Mouse (Mus musculus) telencephalon, adult 2 months (tissue): ENCODE data around the gene Pcmt1.
"Not testable (repeated sequence)": the region's sequence is repeated elsewhere in the genome, so short reads cannot be mapped to it uniquely, and the experiment has no call there.

ENCODE experiments used
- DNase-seq: peaks from one replicate; pipeline ENCODE4 v3.0.0-alpha.2; 2011; ENCODE audit warnings: low read depth, low spot score

Gene Pcmt1

DNA sequence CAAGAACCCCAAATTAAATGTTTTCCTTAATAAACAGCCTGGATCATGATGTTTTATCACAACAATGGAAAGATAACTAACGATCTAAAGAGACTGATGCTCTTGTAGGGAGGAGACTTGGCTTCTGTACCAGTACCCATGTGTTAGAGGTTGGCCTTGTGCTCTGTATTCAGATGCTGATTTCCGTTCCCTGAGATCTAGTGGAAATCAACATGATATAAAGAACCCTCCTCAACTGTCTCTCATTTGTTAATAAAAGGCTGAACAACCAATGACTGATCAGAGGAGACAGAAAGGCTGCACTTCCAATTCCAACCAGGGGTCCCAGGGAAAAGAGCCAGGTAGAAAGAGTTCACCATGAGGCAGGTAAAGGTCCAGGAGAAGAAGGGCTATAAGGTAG lies 35.0 kb downstream of the Pcmt1 start:
- no peak for DNase-seq

DNA sequence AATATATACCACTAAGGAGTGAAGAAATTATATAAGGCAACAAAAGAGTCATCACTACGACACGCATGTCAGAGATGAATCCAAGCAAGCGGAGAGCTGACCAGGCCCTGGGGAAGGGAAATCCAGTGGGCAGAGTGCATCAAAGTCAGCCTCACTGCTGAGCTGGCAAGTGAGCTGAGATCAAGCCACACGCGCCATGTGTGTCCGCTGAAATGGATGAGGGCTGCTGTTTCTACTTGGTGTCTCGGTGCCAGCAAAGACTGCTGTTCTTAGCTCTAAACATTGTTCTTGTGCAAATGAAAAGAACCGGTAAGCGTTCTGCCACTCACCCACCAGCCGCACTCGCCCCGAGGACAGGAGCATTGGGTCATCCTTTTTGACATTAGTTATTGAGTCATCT lies 40.6 kb downstream of the Pcmt1 start:
- DNase-seq = no peak

DNA sequence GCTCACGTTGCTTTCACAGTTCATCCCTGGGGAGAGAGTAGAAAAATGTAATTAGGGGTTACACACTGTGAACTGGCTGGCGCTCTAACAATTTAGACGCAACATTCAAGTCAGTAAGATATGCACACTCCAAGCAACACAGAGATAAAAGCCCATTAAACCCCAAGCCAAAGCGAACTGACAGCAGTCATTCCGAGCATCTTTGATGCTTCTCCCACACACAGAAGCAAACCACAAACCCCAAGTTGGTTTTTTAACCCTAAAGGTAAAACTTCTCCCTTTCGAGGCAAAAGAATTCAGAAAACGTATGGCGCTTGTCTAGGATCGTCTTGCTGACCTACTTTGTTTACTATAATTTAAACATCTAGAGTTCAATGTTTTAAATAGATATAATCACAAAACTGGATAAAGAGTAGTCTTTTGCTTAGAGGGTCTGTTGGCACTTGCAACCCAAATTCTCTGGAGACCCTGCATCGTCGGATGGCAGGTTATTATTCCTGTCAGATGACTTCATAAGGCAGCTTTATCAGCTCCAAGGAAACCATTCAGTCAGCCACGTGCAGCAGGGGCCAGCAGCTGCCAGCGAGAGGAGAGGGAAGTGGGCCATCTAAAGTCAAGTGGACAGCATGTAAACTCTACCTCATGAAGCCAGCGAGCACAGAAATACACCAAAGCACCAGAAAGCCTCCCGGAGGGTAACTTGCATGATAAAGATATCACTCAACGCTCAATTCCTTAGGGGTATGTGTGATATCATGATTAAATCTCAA lies 49.8 kb downstream of the Pcmt1 start:
- no peak for DNase-seq

DNA sequence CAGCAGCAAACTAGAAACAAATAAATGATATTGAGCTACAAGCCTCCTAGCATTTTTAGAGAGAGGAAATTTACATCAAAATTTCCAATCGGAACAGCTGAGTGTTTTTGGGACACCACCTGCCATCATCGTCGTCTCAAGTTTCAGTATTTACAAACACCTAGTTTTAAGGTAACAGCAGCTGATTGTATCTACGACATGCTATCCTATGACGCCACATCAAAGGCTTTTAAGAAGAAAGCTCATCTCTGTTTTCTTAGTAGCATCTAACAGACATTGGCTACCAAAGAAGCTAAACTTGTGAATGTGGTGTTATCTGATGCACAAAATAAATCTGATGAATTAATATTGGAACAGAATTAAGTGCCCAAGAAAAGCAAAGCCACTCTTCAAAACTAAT lies 50.6 kb downstream of the Pcmt1 start:
- DNase-seq = no peak

DNA sequence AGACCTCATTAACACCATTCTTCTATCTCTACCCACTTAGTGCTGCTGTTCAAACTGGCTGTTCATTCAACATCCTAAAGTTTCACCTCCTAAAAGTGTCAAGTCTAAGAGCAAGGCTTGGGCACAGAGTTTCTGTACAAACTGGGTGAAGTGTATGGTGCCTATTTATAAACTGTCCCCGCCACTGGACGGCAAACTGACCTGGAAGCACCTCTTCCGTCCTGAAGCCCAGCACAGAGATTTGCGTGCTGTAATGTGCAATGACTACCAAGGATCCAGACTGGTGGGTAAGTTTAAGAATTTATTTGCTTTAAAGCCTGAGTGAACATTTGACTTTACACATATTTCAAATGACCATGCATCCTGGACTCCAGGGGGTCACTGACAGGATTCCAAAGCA lies 51.8 kb downstream of the Pcmt1 start:
- no peak for DNase-seq

DNA sequence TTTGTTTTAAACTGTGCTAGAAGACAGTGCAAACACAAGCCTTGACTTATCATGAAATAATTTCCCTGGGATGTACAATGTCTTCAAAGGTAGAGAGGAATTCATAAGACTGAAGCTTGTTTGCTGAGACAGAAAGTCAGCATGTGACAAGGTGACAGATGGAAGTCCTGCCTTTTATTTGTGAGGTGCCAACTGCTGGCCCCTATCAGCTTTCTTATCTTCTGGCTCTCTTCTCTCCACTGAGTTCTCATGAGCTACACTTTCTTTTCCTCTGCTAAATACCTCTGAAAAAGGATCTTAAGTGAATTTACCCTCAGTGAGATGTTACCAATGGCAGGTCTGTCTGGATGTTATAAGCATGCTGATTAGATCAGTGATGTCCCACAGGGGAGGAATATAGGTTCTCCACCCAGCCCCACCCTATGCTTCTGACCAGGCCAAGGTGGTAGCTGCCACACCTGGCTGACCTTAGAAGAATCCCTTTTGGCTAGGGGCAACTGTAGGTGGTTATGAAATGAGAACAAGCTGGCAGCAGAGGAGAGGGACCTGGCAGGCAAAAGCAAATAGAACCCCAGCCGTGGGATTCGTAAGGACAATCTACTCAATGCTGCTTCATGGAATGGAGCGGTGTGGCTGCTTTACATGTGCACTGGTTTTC lies 56.9 kb downstream of the Pcmt1 start:
- no peak for DNase-seq

DNA sequence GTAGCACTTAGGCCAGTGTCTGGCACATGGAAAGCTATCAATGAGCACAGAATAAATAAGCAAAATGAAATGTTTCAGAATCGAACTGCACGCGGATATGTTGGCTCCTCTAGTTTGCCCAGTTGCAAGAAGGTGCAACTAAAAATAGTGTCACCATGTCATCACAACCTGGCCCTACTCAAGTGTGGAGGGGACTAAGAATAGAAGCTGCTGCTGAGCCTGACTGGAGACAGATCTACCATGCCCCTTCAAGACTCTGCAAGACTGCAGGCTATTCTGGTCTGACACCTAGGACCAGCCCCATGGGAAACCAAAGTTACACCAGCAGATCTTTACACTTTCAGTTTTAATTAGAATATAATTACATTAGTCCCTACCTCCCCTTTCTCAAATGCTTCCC lies 58.6 kb downstream of the Pcmt1 start:
- no peak for DNase-seq

DNA sequence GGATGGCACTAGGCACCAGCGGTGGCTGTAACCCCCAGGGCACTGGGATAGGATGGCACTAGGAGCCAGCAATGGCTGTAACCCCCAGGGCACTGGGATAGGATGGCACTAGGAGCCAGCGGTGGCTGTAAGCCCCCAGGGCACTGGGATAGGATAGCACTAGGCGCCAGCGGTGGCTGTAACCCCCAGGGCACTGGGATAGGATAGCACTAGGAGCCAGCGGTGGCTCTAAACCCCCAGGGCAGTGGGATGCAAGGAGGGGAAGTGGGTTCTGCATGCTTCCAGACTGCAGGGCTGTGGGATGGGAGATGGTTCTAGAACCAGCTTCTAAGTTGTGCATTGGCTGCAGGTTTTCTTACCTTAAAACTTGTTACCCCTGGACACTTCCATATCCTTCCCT lies 60.2 kb downstream of the Pcmt1 start:
- DNase-seq = no peak

DNA sequence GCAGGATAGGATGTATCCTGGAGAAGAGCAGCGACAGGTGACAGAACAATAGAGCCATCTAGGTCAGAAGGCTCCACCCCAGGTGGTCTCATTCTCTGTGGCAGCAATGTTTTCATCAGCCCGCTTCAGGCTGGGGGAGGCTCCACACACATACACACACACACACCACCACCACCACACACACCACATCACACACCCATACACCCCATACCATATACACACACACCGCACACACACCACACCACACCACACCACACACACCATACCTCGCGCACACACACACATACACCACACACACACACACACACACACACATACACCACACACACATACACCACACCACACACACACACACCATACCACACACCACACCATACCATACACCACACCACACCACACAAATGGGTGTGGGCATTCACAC lies 61.1 kb downstream of the Pcmt1 start:
- no peak for DNase-seq

DNA sequence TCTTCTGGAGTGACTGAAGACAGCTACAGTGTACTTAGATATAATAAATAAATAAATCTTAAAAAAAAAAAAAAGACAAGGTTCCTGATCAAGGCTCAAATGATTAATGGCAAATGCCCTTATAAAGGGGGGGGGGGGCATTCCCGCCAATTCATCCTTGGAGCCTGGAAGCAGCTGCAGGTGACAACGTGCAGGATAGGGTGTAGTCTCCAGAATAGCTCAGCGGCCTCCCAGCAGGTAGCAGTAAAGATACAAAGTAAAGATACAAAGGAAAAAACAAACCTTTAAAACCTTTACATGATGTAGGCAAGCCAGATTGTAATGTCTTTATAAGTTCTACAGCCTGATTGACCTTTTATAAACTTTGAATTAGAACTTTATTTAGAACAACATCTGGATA lies 63.4 kb downstream of the Pcmt1 start:
- not testable (repeated sequence) for DNase-seq

DNA sequence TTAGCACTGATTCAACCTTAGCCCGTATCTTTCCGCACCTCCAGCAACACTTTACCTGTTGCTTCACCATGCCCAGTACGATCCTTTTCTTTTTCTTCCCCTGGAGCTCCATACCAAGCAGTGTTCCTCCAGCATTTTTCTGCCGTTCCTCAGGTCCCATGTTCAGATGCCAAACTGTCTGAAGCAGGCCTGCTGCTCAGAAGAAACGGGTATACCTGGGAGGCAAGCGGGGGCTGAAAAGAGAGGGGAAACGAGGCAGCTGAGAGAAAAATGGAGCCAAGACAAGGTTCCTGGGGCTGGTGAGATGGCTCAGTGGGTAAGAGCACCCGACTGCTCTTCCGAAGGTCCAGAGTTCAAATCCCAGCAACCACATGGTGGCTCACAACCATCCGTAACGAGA lies 63.8 kb downstream of the Pcmt1 start:
- DNase-seq = not testable (repeated sequence)

DNA sequence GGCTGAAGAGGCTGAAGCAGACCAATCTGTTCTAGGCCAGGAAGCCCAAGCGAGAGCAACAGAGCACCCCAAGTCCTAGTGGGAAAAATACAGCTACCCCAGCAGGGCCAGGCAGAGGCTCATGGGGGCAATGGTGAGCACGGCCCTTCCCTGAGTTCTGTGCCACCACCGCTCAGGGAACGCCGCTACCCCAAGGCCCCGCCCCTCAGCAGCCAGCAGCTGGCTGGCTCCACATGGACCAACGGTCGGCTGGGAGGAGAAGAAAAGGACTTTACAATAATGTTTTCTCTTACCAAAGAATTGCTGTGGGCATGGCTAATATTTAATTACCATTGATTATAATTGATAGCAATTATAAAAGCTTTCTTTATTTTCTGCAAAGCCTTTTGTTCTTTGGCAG lies 66.1 kb downstream of the Pcmt1 start:
- no peak for DNase-seq

DNA sequence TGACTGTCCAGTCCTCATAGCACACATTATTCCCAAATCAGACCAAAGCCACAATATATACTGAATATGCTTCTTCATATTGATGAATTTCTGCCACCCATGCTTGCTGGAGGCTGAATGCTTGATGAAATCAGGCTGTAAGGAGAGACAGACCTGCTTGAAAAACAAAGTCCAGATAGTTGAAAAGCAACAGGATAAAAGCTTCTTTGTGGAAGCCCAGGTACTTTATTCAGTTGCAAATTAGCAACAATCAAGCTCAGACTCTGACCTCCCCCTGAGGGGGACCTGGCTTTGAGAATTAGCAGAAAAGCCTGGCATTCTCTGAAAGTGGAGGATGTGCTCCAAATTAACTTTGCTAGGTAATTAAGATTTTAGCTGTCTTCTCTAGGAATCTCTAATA lies 68.7 kb downstream of the Pcmt1 start:
- not testable (repeated sequence) for DNase-seq

DNA sequence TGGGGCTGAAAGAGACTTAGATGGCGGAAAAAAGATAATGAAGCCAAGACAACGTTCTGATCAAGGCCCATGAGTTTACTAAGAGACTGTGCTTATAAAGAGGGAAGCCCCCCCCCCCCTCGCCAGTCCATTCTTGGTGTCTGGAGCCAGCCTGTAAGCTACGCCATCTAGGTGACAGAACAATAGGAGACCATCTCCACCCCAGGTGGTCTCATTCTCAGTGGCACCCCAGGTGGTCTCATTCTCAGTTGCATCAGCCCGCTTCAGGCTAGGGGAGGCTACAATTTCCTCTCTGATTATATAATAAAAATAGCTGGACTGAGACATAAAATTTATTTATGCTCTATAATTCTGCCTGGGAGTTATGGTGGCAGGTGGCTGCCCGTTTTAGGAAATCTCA lies 69.3 kb downstream of the Pcmt1 start:
- no peak for DNase-seq

DNA sequence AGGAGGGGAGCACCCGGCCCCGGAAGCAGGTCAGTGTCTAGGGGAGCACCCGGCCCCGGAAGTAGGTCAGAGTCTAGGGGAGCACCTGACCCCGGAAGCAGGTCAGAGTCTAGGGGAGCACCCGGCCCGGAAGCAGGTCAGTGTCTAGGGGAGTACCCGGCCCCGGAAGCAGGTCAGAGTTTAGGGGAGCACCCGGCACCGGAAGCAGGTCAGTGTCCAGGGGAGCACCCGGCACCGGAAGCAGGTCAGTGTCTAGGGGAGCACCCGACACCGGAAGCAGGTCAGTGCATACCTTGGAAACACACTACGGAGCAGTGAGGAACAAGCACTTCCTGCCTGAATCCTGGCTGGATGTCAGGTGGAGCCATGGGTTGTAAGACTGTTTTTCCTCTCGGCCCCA lies 72.3 kb downstream of the Pcmt1 start:
- DNase-seq = no peak

DNA sequence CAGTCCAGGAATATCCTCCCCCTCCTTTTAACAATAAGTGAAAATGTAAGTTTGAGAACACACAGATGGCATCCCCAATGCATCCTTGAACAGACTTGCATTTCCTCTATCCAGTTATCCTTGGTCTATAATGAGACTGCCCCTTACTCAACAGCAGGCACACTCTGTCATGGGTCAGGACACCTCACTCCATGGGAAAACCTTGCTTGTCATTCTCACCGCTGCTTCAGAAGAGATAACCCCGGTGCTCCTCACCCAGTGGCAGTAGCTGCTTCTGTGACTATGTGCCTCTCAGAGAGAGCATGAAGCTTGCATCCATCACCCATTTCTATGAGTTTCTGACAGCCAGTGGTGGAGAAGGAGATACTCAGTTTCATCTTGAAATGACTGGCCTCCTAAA lies 74.5 kb downstream of the Pcmt1 start:
- no peak for DNase-seq

DNA sequence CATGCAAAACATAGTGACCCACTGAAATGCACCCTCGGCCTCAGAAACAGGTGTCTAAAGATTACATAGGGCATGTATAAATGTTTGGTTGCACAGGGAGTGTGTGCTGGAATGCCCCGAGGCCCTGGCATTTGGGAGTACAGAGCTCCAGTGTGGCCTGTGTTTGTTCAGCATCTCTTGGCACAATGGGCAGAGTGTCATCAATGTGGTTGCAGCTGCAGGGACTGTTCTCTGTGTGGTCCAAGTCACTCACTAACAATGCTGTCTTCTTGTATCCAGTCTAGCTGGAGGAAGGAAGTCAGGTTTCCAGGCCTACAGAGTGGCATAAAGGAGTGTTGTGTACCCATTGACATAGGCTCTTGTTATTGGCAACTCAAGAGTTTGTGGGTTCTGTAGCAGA lies 75.8 kb downstream of the Pcmt1 start:
- DNase-seq = peak; percentile 70

DNA sequence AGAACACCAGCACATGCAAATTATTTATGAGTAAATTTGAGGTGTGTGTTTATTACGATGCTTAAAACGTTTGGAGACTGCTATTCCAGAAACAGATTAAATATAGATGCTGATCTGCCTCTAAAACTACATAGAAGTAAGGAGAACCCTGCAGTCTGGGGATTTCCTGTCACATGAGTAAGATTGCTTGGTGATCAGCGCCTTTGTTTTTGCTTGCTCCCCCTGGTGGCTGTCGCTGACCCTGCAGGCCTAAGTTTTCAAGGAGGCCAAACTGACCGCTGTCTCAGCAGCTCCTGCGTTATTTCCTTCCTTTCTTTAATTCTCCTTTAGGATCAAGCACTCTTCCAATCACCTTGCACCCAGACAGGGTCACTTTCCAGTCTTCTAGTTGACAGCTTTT lies 80.3 kb downstream of the Pcmt1 start:
- no peak for DNase-seq

DNA sequence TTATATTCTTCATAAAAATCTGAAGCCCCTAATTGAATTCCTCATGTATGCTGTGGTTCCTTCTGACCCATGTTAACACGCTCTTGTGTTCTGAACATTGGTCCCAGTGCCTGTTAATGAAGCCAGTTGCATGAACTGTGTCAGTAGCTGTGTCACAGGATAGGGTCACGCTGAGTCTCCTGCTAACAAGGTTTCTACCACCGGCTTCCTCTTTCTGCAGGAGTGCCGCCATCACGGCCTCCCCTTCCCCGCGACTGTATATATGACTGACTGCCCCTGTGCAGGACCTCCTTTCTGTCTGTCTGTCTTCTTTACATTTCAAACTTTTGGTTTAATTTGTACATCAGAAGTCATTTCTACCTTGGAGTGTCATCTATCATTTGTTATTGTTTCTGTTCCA lies 82.8 kb downstream of the Pcmt1 start:
- no peak for DNase-seq

DNA sequence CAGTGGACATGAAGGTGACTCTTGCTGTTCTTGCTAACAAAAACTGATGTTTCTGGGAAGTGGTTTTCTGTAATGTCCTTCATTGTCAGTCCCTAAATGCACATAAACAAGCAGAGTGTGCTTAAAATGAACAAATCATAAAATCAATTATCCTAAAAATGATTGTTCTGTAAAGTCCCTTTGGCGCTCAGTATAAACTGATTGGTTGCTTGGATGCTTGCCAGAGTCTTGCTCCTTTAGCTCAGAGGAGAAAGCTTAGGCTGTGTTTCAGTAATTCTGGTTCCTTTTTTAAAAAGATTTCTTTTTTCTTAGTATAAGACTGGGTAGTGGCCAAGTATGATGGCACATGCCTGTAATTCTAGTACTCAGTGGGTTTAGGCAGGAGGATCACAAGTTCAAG lies 84.7 kb downstream of the Pcmt1 start:
- no peak for DNase-seq

DNA sequence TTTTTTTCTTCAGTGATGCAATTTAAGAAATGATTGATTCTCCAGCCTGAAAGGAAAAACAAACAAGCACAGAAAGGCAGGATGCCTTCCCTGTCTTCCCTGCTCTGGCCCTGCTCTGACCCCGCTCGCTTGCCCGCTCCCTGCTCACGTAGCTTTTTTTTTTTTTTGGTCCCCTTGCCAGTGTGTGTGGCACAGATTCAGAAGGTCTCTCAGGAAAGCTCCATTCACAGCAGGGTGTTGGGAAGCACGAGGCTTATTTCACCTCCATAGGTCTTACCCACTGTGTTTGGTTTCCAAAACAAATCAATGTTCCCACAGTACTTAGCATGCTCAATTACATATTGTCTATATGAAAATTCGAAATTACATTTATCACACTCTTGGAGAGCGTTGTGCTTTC lies 86.1 kb downstream of the Pcmt1 start:
- no peak for DNase-seq

DNA sequence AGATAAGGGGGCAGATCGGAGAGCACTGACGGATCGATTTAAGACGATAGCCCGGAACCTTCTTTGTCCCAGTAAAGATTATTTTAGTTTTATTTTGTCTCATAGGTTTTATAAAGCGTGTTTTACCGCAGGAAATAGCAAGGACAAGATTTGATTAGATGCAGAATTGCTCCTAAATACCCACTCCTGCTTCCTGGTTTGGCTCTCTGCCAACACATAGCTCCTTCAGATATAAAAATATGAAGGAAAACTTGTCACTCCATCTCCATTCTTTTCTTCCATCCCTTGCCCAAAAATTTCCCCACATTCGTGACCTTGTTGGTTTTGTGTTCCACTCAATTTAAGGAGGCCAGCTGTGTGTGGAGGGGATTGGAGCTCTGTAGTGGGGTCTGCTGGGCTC lies 90.1 kb downstream of the Pcmt1 start:
- DNase-seq = no peak

DNA sequence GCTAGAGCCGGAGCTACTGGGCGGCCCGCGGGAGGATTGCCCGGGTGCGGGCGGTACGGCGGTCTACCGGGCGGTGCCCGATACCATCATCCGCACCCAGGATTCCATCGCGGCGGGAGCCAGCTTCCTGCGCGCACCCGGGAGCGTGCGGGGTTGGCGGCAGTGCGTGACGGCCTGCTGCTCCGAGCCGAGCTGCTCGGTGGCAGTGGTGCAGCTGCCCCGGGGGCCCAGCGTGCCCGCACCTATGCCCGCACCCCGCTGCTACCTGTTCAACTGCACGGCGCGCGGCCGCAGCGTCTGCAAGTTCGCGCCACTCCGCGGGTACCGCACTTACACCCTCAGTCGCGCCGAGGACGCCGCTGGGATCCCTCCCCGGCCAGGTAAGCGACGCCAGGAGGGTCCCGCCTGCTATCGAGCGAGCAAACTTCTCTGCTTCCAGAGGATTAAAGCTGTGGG lies 90.7 kb downstream of the Pcmt1 start:
- no peak for DNase-seq
